Mouse (Mus musculus) kidney, adult 9 months (tissue): ENCODE measurements around the gene Gm13283.
"Not testable (repeated sequence)": the region's sequence is repeated elsewhere in the genome, so short reads cannot be mapped to it uniquely, and the experiment has no call there.

Experiments
- DNase-seq: peaks from one replicate; pipeline ENCODE4 v3.0.0; 2022

Gm13283 gene

GRCm38 (mm10) chr4:88763384-88764018 lies 3.6 kb downstream of the Gm13283 start:
- DNase-seq = peak; percentile 80

DNA sequence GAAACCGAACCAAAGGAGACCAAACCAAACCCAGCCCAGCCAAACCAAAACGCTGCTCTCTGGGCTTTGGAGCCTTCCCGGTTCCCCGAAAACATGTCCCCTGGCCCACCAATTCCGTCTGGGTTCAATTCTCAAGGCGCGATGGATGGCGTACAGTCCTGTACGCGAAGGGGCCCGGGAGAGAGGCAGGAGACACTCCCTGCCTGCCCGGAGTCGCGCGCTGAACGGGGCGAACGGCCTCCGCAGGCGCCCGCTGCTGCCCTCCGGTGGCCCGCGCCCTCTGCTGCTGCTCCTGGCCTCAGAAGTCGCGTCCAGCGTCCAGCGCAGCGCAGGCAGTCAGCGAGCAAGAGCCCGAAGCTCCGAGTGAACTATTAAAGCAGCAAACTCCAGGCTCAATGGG lies 13.6 kb downstream of the Gm13283 start, which contains the start of gene Gm13290:
TSS of gene Gm13290 (plus strand) at position 301 of the 400 bp plus-strand sequence.
- not testable (repeated sequence) for DNase-seq

- DNase-seq = not testable (repeated sequence)
Measured at GRCm38 (mm10) chr4:88776622-88777021, 16.7 kb downstream of the Gm13283 start, which contains the start of gene Gm13289. Gm13289 (plus strand) TSS chr4:88776922.

DNA sequence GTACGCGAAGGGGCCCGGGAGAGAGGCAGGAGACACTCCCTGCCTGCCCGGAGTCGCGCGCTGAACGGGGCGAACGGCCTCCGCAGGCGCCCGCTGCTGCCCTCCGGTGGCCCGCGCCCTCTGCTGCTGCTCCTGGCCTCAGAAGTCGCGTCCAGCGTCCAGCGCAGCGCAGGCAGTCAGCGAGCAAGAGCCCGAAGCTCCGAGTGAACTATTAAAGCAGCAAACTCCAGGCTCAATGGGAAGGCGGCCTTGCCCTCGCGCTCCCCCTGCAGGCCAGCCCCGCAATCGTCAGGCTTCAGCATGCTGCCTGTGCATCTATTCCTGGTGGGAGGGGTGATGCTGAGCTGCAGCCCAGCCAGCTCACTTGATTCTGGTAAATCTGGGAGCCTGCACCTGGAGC lies 19.6 kb downstream of the Gm13283 start, which contains the start of gene Gm13272:
TSS of gene Gm13272 (plus strand) at position 301 of the 400 bp plus-strand sequence.
- DNase-seq = not testable (repeated sequence)

- not testable (repeated sequence) for DNase-seq
Measured at GRCm38 (mm10) chr4:88780320-88780719, 20.4 kb downstream of the Gm13283 start.

GRCm38 (mm10) chr4:88781831-88782230 lies 21.9 kb downstream of the Gm13283 start, which contains the start of gene Ifnz:
Ifnz (plus strand) TSS chr4:88782131.
- DNase-seq = not testable (repeated sequence)

DNA sequence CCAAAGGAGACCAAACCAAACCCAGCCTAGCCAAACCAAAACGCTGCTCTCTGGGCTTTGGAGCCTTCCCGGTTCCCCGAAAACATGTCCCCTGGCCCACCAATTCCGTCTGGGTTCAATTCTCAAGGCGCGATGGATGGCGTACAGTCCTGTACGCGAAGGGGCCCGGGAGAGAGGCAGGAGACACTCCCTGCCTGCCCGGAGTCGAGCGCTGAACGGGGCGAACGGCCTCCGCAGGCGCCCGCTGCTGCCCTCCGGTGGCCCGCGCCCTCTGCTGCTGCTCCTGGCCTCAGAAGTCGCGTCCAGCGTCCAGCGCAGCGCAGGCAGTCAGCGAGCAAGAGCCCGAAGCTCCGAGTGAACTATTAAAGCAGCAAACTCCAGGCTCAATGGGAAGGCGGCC lies 22.4 kb downstream of the Gm13283 start:
- DNase-seq = peak; percentile 40

DNA sequence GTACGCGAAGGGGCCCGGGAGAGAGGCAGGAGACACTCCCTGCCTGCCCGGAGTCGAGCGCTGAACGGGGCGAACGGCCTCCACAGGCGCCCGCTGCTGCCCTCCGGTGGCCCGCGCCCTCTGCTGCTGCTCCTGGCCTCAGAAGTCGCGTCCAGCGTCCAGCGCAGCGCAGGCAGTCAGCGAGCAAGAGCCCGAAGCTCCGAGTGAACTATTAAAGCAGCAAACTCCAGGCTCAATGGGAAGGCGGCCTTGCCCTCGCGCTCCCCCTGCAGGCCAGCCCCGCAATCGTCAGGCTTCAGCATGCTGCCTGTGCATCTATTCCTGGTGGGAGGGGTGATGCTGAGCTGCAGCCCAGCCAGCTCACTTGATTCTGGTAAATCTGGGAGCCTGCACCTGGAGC lies 25.5 kb downstream of the Gm13283 start, which contains the start of gene Gm13276:
TSS of gene Gm13276 (plus strand) at position 301 of the 400 bp plus-strand sequence.
- DNase-seq = not testable (repeated sequence)

DNA sequence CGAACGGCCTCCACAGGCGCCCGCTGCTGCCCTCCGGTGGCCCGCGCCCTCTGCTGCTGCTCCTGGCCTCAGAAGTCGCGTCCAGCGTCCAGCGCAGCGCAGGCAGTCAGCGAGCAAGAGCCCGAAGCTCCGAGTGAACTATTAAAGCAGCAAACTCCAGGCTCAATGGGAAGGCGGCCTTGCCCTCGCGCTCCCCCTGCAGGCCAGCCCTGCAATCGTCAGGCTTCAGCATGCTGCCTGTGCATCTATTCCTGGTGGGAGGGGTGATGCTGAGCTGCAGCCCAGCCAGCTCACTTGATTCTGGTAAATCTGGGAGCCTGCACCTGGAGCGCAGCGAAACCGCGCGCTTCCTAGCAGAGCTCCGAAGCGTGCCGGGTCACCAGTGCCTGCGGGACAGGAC lies 28.5 kb downstream of the Gm13283 start, which contains the start of gene Gm13277:
TSS of gene Gm13277 (plus strand) at position 231 of the 400 bp plus-strand sequence.
- DNase-seq = peak; percentile 85

DNA sequence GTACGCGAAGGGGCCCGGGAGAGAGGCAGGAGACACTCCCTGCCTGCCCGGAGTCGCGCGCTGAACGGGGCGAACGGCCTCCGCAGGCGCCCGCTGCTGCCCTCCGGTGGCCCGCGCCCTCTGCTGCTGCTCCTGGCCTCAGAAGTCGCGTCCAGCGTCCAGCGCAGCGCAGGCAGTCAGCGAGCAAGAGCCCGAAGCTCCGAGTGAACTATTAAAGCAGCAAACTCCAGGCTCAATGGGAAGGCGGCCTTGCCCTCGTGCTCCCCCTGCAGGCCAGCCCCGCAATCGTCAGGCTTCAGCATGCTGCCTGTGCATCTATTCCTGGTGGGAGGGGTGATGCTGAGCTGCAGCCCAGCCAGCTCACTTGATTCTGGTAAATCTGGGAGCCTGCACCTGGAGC lies 31.3 kb downstream of the Gm13283 start, which contains the start of gene Gm13278:
TSS of gene Gm13278 (plus strand) at position 301 of the 400 bp plus-strand sequence.
- not testable (repeated sequence) for DNase-seq

GRCm38 (mm10) chr4:88793936-88794675 lies 34.2 kb downstream of the Gm13283 start, which contains the start of gene Gm13275:
Gm13275 (plus strand) TSS chr4:88794487.
- peak; percentile 77 for DNase-seq

- not testable (repeated sequence) for DNase-seq
Measured at GRCm38 (mm10) chr4:88797097-88797496, 37.2 kb downstream of the Gm13283 start, which contains the start of gene Gm13279. Gm13279 (plus strand) TSS chr4:88797397.

- not testable (repeated sequence) for DNase-seq
Measured at GRCm38 (mm10) chr4:88799365-88799764, 39.4 kb downstream of the Gm13283 start, which contains the start of gene Gm13285. Gm13285 (plus strand) TSS chr4:88799665.

DNA sequence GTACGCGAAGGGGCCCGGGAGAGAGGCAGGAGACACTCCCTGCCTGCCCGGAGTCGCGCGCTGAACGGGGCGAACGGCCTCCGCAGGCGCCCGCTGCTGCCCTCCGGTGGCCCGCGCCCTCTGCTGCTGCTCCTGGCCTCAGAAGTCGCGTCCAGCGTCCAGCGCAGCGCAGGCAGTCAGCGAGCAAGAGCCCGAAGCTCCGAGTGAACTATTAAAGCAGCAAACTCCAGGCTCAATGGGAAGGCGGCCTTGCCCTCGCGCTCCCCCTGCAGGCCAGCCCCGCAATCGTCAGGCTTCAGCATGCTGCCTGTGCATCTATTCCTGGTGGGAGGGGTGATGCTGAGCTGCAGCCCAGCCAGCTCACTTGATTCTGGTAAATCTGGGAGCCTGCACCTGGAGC lies 43.0 kb downstream of the Gm13283 start, which contains the start of gene Gm13287:
TSS of gene Gm13287 (plus strand) at position 301 of the 400 bp plus-strand sequence.
- DNase-seq = not testable (repeated sequence)

DNA sequence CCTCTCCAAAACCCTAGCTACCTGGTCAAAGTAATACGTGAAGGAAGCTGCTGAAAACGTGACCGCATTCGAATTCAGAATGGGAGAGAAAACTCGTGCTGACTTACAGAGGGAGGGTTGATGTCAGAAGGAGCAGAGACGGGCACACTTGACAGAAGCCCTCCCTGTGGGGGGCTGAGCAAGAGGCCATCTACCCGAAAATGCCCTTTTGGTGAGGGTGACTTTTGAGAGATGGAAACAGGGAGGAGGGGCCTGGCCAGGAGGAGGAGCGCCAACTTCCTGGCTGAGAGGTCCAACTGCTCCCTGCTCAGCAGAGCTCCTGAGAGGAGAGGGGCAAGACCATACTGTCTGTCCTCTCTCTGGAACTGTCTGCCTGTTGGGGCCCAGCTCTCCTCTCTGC lies 45.3 kb downstream of the Gm13283 start, which contains the start of gene Gm13288:
TSS of gene Gm13288 (plus strand) at position 301 of the 400 bp plus-strand sequence.
- DNase-seq = not testable (repeated sequence)

DNA sequence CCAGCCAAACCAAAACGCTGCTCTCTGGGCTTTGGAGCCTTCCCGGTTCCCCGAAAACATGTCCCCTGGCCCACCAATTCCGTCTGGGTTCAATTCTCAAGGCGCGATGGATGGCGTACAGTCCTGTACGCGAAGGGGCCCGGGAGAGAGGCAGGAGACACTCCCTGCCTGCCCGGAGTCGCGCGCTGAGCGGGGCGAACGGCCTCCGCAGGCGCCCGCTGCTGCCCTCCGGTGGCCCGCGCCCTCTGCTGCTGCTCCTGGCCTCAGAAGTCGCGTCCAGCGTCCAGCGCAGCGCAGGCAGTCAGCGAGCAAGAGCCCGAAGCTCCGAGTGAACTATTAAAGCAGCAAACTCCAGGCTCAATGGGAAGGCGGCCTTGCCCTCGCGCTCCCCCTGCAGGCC lies 45.8 kb downstream of the Gm13283 start:
- peak; percentile 40 for DNase-seq
